Mouse (Mus musculus) right cerebral cortex, adult 18-20 months (tissue): ENCODE data around the gene Hmga2.
A peak's percentile ranks its signal among the peaks of the same experiment; 100 is the strongest.
"Not testable (repeated sequence)": the region's sequence is repeated elsewhere in the genome, so short reads cannot be mapped to it uniquely, and the experiment has no call there.

Experiments
- DNase-seq: peaks from one replicate; pipeline ENCODE4 v3.0.0; 2022; ENCODE audit warnings: mixed read lengths

Hmga2 gene

GRCm38 (mm10) chr10:120390912-120391835, 85.1 kb downstream of the Hmga2 start:
- DNase-seq: no peak

DNA sequence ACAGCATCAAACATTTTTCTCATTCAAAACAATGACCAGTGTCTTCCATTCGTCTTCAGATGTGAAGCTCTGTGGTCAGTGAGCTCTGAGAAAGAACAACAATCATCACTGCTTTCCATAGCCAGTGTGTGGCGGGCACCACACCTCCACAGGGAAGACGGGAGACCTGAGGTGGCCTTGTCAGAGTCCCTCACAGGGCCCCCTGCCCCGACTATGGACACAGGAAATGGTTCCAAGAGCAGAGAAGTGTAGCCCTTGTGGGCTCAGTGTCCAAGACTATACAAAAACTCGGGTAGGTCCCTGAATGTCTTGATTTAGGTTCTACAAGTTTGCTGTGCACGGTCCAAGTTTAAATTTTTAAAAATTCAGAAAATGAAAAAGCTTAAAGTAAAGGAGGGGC, 86.6 kb downstream of the Hmga2 start:
- DNase-seq: no peak

- no peak for DNase-seq
Observed at GRCm38 (mm10) chr10:120388966-120389365, 87.3 kb downstream of the Hmga2 start.

DNA sequence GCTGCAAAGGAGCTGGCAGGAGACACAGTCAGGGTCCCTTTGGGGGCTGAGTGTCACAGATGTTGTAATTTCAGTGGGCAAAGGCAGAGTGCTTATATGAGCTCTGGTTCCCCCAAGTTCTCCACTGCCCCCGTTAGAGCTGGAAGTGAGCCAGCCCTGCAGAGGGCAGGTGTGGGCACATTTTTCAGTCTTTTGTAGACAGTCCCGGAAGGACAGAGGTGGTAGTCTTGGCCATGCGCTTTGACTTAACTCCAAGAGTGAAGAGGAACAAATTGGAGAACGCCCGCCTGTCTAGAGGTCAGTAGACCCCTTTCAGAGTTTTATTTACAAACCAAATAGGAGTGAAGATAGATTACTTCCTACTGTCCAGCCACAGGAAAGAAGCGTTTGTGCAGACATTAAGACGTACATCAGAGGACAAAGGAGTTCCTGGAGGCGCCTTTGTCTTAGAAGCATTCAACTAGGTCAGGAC, 87.8 kb downstream of the Hmga2 start:
- no peak for DNase-seq

GRCm38 (mm10) chr10:120387105-120387504, 89.2 kb downstream of the Hmga2 start:
- no peak for DNase-seq

DNA sequence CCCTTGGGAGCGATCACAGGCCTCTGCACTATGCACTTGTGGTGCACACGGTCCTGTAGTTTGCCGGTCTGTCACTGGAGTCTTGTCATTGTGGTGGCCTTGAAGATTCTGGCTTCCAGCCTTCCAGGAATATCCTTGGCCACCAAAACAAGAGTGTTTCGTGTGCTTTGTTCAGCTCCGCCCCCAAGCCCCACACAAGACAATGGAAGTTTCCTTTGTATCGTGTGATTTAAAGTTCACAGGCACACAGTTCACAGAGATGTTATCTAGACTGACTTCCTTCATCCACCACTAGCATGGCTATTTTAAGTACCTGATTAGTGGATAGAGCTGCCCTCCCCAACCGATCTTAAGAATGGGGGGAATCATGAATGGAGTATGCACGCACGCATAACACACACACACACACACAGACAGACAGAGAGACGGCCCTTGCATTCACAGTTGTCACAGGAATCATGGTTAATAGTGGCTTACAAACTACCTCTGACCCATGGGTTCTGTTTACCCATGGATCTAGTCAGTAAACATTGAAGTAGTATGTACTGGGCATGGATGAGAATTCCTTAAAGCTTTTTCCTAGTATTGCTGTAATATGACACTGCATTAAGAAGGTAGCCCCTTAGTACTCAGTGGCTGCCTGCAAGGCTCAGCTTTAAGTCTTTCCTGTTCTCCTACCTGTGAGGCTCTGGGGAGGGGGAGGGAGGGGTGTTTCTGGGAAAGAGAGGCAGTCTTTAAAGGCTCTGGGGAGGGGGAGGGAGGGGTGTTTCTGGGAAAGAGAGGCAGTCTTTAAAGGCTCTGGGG, 91.3 kb downstream of the Hmga2 start:
- DNase-seq: no peak

DNA sequence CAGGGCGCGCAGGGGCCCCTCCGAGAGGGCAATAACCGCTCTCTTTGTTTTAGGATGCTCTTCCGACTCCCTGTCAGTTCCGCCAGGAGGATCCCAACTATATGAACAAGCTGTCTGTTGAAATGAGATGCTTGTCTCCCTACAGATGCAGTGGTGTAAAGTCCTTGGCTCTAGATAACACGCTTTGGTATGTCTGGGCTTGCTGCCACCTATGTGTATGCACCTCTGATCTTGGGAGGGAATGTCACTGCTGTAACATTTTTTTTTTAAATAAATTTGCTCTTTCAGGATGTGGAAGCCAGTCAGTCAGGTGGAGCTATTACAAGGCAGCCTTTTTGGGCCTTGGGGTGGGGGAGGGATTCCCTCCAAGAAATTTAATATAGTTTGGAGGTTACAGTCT, 92.2 kb downstream of the Hmga2 start:
- DNase-seq: no peak

GRCm38 (mm10) chr10:120377795-120378194, 98.5 kb downstream of the Hmga2 start:
- DNase-seq: no peak

DNA sequence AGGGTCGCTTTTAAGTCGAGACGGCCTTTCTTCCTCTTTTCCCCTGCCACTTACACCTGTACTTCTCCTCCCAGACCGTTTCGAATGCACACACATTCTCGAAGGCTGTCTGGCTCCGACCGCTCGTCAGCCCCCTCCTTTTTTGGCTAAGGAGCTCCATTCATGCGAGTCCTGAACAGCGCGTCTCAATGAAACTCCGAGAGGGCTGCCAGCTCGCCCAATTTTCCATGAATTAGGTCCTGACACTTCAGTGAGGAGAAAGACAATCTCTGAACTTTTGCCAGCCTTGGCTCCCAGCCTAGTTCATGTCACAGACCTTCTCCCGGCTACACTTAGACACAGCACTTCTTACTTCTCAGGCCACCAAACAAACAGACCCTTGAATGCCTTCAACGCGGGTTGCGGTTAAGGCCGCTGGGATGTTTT, 98.9 kb downstream of the Hmga2 start:
- peak; percentile 76 for DNase-seq

- no peak for DNase-seq
Observed at GRCm38 (mm10) chr10:120375438-120375837, 100.8 kb downstream of the Hmga2 start.

DNA sequence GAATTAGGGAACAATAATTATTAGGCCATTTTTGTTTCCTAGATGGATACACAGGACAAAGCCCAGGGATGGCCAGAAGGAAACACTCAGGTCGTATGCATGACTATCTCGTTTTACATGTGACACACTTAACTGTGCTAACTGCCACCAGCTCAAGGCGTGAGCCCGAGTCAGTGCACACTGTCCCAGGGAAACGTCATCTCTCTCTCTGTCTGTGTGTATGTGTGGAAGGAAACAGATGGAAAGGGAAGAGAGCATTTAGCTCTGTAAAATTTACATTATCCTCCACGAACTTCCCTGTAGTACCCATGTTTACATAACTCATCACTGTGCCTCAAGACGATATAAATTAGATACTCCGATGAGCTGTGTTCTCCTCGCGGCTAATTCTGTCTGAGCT, 105.1 kb downstream of the Hmga2 start:
- DNase-seq: no peak

GRCm38 (mm10) chr10:120369187-120369805, 107.0 kb downstream of the Hmga2 start:
- no peak for DNase-seq

GRCm38 (mm10) chr10:120366173-120366592, 110.1 kb downstream of the Hmga2 start:
- not testable (repeated sequence) for DNase-seq

DNA sequence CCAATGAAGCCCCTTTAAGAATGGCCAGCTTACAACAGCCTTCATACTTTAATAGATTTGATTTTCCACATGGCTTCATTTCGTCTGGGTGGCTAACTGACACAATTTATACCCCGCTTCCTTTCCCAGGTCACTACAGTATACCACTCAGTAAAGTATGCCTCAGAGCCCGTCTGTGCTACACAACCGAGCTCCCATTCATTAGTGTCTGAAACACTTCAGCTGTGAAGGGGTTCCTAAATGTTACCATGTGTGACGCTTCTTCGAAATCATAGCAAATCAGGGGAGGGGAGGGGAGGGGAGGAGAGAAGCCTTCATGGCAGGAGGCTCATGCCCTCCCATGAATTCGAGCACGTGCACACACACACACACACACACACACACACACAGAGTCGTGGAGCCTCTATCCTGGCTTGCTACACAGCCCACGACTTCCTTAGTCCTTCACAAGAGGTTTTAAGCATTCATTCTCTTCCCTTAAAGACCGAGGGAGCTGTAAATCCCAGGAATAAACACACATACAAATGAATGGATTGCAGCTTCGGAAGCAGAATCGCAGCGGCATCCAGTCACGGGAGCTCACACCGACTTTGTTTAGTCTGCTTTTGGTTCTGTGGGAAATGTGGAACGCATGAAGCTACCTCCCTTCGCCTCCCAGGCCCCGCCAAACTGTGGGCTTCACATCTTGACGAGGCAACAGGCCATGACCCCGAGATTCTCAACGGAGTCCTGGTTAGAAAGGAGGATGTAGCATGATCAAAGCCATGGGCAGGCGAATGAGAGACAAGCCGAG, 110.7 kb downstream of the Hmga2 start:
- DNase-seq: no peak

- no peak for DNase-seq
Observed at GRCm38 (mm10) chr10:120363983-120364582, 112.2 kb downstream of the Hmga2 start.

- not testable (repeated sequence) for DNase-seq
Observed at GRCm38 (mm10) chr10:120363298-120363982, 112.8 kb downstream of the Hmga2 start.

DNA sequence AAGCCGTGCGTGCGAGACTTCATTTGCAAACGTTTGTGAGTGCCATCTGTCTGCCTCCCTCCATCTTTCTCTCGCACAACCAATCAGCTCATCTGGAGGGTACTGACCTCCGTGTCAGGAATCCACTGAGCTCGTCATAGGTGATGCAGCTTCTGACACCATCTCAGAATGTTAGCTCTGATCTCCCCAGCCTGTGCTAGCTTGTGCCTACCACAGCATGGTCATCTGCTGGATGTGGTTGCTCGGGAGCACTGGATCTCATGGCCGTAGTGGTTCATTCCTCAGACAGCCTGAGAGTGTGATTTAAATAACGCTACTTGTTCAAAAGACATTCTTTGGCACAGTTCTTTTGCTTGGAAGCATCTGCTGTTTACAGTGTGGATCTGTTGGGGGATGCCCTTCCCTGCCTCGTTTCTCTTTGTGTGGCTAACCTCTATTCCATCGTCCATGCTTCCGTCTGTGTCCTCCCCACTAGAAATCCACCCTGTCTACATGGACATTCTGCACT, 121.7 kb downstream of the Hmga2 start:
- no peak for DNase-seq

DNA sequence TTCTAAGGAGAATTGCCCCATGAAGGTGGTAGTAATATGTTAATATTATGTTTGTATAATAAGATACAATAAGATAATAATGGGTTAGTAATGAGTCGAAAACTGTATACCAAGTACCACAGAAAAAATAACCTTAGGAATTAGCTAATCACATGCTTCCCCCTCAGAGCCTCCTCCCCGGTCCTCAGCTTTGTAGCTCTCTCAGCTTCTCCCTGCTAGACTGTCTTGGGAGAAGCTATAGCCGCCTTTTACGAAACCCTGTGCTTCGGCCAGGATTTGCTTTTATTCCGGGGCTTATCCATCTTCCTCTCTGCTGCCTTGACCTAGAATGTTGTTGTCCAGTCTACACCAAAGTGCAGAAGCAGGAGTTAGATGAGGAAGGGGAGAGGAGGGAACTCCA, 130.9 kb downstream of the Hmga2 start:
- no peak for DNase-seq

DNA sequence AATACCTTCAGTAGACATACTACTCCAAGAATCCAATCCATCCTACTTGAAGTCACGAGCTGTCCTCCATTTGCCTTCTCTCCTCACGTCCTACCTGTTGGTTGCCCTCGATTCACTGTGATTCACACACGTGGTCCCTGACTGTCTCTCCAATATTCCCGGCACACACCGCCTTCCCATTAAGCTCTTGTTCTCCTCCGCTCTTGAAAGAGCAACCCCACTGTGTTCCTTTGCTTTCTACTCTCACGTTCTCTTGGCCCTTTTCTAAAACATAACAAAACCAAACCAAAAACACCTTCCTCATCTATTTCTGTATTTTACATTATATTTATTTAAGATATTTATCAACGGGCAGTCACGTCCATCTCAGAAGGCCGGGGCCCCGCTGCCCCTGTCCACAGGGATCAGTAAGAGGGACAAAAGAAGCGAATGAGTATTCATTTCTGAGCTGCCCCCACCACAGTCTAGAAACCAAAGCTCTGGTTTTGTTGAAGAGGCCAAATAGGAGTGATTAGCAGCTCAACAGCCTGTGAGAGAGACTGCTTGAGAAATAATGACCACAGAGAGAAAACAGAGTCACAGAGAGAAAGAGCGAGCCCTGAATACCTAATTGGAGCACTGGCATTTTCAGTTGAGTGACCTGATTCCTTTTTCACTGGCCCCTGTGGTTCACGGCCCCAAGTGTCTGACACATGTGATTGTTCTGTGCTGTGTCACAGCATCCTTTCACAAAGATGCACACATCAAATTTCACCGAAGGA, 131.5 kb downstream of the Hmga2 start:
- DNase-seq: no peak

DNA sequence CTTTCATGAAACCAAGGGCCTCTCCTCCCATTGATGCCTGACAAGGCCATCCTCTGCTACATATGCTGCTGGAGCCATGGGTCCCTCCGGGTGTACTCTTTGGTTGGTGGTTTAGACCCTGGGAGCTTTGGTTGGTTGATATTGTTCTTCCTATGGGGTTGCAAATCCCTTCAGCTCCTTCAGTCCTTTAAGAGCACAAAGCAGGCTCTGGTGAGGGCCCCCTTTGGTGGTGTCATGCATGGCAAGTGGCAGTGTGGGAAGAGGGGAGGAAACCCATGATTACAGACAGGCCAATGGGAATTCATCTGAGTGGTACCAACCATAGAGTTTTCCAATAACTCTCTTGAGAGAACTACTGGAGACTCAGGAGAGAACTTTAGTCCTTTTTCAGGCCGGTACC, 136.4 kb downstream of the Hmga2 start:
- DNase-seq: not testable (repeated sequence)
